Comparison of ENCODE assay signal across 14 mouse cellular contexts in the genomic region with DNA sequence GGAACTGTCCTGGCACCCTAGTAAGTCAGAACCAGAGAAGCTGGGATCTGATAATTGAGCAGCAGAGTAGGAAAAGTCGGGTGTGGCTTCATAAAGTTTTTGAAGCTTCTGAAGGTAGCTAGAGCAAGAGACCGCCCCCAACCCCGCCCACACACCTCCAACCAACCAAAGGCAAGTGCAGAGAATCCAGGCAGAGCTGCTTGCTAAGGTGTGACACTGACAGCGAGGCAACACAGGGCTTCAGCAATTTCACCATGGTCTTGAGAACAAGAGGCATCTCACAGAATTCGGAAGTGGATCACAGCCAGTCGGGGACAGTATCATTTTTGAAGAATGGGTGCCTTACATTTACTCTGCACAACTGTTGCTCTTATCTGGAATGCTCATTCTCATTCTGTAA. TPM values are rescaled to one million over a fixed set of nuclear protein-coding genes. Genes with fewer than 3 reads are reported as not detected.
DNase-seq lines count a peak whose midpoint lies in the region; ATAC-seq and TF ChIP-seq lines count a peak whose summit lies in the region.
"Not testable (repeated sequence)": the region's sequence is repeated elsewhere in the genome, so short reads cannot be mapped to it uniquely, and the experiment has no call there.
"Had no signal": no experiment of that assay in that cellular context is flagged by ENCODE, and none has a peak within 500 bp of the region (broad histone marks: within the 10 kb centered on the region; RNA-seq: fewer than 3 reads in every experiment).

A gene (minus strand): TSS at position 101 of the 400 bp plus-strand sequence.

- not testable (repeated sequence) for TF ChIP-seq POLR2A in bone marrow macrophage, adult 2 months (IDR thresholded peaks at IDR 0.05; ENCODE audit: borderline replicate concordance, low read depth, low read length)

- not testable (repeated sequence) for H3K4me1 ChIP-seq in bone marrow macrophage, adult 2 months (ENCODE audit: control insufficient read depth, insufficient read depth, low read length)

- H3K4me3 ChIP-seq in bone marrow macrophage, adult 2 months (ENCODE audit: insufficient read depth, low read length): not testable (repeated sequence)

- not testable (repeated sequence) for DNase-seq in urinary bladder, adult 2 months (ENCODE audit: low spot score)

- H3K27ac ChIP-seq in bone marrow macrophage, adult 2 months (ENCODE audit: insufficient read depth, low read depth, low read length): not testable (repeated sequence)

- ATAC-seq in CD4-positive, CD25-positive, alpha-beta regulatory T cell, adult 4 months; activated CD4-positive, CD25-positive, alpha-beta regulatory T cell, adult 4 months; inflammation-experienced regulatory T-cells, adult 6 months; megakaryocyte, adult 5-6 weeks (ENCODE audit: poor library complexity, severe bottlenecking); monocyte, adult 5-6 weeks (replicated peaks; ENCODE audit: insufficient number of reproducible peaks, low FRiP score, low TSS enrichment, poor library complexity, severe bottlenecking): not testable (repeated sequence)

- not testable (repeated sequence) for TF ChIP-seq CTCF in bone marrow macrophage, adult 2 months (IDR thresholded peaks at IDR 0.05; ENCODE audit: low read depth, low read length)

RNA-seq across cellular contexts. Expression of the gene that starts here (rescaled TPM):
- 10 to 100 TPM; 65.7 to 70.2 TPM for polyA plus RNA-seq in CD4-positive, CD25-positive, alpha-beta regulatory T cell, adult 4 months (2017; shearing (Covaris generic))
- 10 to 100 TPM; 59.8 to 67.0 TPM for polyA plus RNA-seq in activated CD4-positive, CD25-positive, alpha-beta regulatory T cell, adult 4 months (2017; shearing (Covaris generic))
- 16.6 and 21.0 TPM in 2 replicates for polyA plus RNA-seq in bone marrow macrophage, adult 2 months (2012; ENCODE audit: insufficient read depth, insufficient read length, missing spikeins)
- polyA plus RNA-seq in inflammation-experienced regulatory T-cells, adult 6 months (2017; shearing (Covaris generic)): 10 to 100 TPM; 51.5 to 71.7 (median 63.8) TPM
- 37.8 and 39.6 TPM in 2 replicates for total RNA-seq in megakaryocyte, adult 5-6 weeks (2015)
- 31.4 and 46.9 TPM in 2 replicates for total RNA-seq in megakaryocyte, adult 5-6 weeks (2017)
- 52.0 to 81.1 TPM (median 64.3 TPM) in 3 replicates for total RNA-seq in monocyte, adult 5-6 weeks (2017)
- polyA plus RNA-seq in urinary bladder, adult 2 months (2012; rRNA removed): 27.9 and 37.7 TPM in 2 replicates
- polyA plus RNA-seq: adrenal gland, adult 2 months; embryonic facial prominence, embryonic 11.5 days; embryonic facial prominence, embryonic 13.5 days; forebrain, embryonic 10.5 days; forebrain, embryonic 12.5 days; forebrain, embryonic 14.5 days; G1E had no signal
